Mouse (Mus musculus): ENCODE measurements at regions not wholly inside any gene's neighbourhood (a gene's known extent, or its start where the extent isn't known, plus 50 kb on each side); places are given as distances from the start of the nearest gene placed in this dataset.

- DNase-seq: no peak
These were observed 332.6 kb upstream of the Zfp462 start for GRCm38 (mm10) chr4:54611990-54612980.

- peak; percentile 23 to 29 for DNase-seq
These were observed 331.8 kb upstream of the Zfp462 start for GRCm38 (mm10) chr4:54613076-54613475.

GRCm38 (mm10) chr4:54613611-54614010, 331.2 kb upstream of the Zfp462 start:
- DNase-seq: no peak

- DNase-seq: no peak
These were observed 329.0 kb upstream of the Zfp462 start for GRCm38 (mm10) chr4:54615886-54616285.

- no peak for DNase-seq
These were observed 320.6 kb upstream of the Zfp462 start for GRCm38 (mm10) chr4:54624024-54624873.

- no peak for DNase-seq
These were observed 307.7 kb upstream of the Zfp462 start for GRCm38 (mm10) chr4:54636986-54637641.

GRCm38 (mm10) chr4:54646033-54646432, 298.8 kb upstream of the Zfp462 start:
- DNase-seq: no peak

- DNase-seq: no peak
These were observed 298.4 kb upstream of the Zfp462 start for GRCm38 (mm10) chr4:54646459-54646858.

- peak; percentile 14 to 22 for DNase-seq
These were observed 296.6 kb upstream of the Zfp462 start for GRCm38 (mm10) chr4:54648254-54648653.

GRCm38 (mm10) chr4:54651646-54652110, 293.2 kb upstream of the Zfp462 start:
- DNase-seq: no peak

- peak in 1 of 2 experiments; percentile 13 for DNase-seq
These were observed 292.5 kb upstream of the Zfp462 start for GRCm38 (mm10) chr4:54652111-54653021.

- DNase-seq: peak; percentile 12 to 25
These were observed 291.6 kb upstream of the Zfp462 start for GRCm38 (mm10) chr4:54653097-54653776.

All from cerebellum, postnatal 14 days (tissue).